Mouse (Mus musculus) spleen, adult 2 months (tissue): ENCODE data around the gene Rpl36.

Source experiments
- CTCF ChIP-seq: fragments of 200-500 bp; IDR thresholded peaks from 2 replicates; pipeline ENCODE4 v1.5.1; 2011; ENCODE audit warnings: mild to moderate bottlenecking, inconsistent platforms; ENCODE audit not compliant: insufficient read depth, insufficient read length, insufficient replicate concordance; ENCODE audit errors: extremely low read depth
- POLR2A ChIP-seq: fragments of 200-500 bp; IDR thresholded peaks from 2 replicates; pipeline ENCODE4 v1.6.1; 2011; ENCODE audit warnings: low read depth, low read length, inconsistent platforms

- TF ChIP-seq CTCF (no peak), POLR2A (no peak)
Observed at GRCm38 (mm10) chr17:56643237-56643636, 30.0 kb downstream of the Rpl36 start.
